Comparison of ENCODE assay signal across 8 mouse cellular contexts in the genomic region with DNA sequence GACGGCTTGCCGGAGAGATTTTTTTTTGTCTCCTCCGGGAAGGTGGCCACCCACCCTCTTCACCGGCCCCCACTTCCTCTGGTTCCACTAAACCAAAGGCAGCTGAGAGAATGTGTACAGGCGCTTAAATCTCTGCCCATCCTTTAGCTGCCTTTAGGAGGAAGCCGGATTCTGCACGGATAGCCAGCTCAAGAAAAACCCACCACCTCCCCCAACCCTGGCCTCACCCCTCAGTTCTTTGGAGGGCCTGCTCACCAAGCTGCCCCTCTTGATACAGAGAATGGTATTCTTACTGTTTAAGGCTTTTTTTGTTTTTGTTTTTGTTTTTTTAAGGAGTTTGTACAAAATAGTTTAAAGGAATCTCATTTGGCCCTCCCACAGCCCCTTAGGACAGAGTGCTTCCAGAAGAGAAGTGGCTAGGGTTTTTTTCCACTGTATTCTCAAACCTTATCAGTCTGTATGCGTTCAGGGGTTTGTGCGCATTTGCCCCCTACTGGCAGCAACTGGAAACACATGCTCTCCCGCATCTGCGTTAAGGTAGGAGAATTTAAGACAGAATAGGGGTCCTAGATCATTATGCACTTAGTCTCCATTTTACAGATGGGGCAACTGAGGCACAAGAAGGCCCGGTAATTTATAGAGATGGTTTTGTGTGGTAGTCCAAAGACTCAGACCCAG. TPM values are rescaled to one million over a fixed set of nuclear protein-coding genes. Genes with fewer than 3 reads are reported as not detected.
DNase-seq lines count a peak whose midpoint lies in the region; ATAC-seq and TF ChIP-seq lines count a peak whose summit lies in the region.

No protein-coding gene starts in this region.

- H3K36me3 ChIP-seq in embryonic facial prominence, embryonic 14.5 days (ENCODE audit: control insufficient read depth, insufficient read depth, low read length): no peaks in the 10 kb centered on the region
- no peaks in the 10 kb centered on the region for H3K36me3 ChIP-seq in heart, embryonic 16.5 days (ENCODE audit: control insufficient read depth, insufficient read depth)
- H3K36me3 ChIP-seq in lung, postnatal 0 days (ENCODE audit: insufficient read depth, low read length): no peaks in the 10 kb centered on the region

- H3K9me3 ChIP-seq in embryonic facial prominence, embryonic 14.5 days (ENCODE audit: control insufficient read depth, low read length): no peaks in the 10 kb centered on the region
- H3K9me3 ChIP-seq in heart, embryonic 16.5 days (replicated peaks; ENCODE audit: control insufficient read depth, low read length): no peaks in the 10 kb centered on the region
- no peaks in the 10 kb centered on the region for H3K9me3 ChIP-seq in lung, postnatal 0 days (ENCODE audit: low read length)

- TF ChIP-seq CTCF in bone marrow, adult 2 months (IDR thresholded peaks at IDR 0.05; ENCODE audit: control insufficient read depth, insufficient read depth, low read length): peak; percentile 75
- peak; percentile 92 for TF ChIP-seq CTCF in lung, postnatal 0 days (IDR thresholded peaks at IDR 0.05)

- H3K9ac ChIP-seq in embryonic facial prominence, embryonic 14.5 days (ENCODE audit: low read depth, low read length): peak overlapping the region; percentile 22; the same call in 1 of the 2 replicates
- H3K9ac ChIP-seq in heart, embryonic 16.5 days (ENCODE audit: low read length): no peak overlapping the region
- H3K9ac ChIP-seq in lung, postnatal 0 days (replicated peaks; ENCODE audit: low read depth): peak overlapping the region; percentile 34

- no peak for TF ChIP-seq POLR2A in bone marrow, adult 2 months (IDR thresholded peaks at IDR 0.05; ENCODE audit: borderline replicate concordance, control insufficient read depth, low read depth, low read length)

- ATAC-seq in embryonic facial prominence, embryonic 14.5 days (ENCODE audit: low read depth): peak; percentile 55; the same call in 1 of the 2 replicates
- ATAC-seq in heart, embryonic 16.5 days (replicated peaks; ENCODE audit: extremely low read depth, insufficient read depth, low FRiP score): no peak; the same call in 1 of the 2 replicates
- peak; percentile 72 for ATAC-seq in lung, postnatal 0 days

- no peaks in the 10 kb centered on the region for H3K4me1 ChIP-seq in bone marrow, adult 2 months (ENCODE audit: control insufficient read depth, insufficient read depth, low read length)
- H3K4me1 ChIP-seq in embryonic facial prominence, embryonic 14.5 days (ENCODE audit: control insufficient read depth, insufficient read depth, low read length): no peaks in the 10 kb centered on the region; the same call in 1 of the 2 replicates
- H3K4me1 ChIP-seq in heart, embryonic 16.5 days (ENCODE audit: control insufficient read depth, insufficient read depth, low read length): no peaks in the 10 kb centered on the region
- no peaks in the 10 kb centered on the region for H3K4me1 ChIP-seq in lung, postnatal 0 days (ENCODE audit: insufficient read depth, low read depth, low read length)

- peak; percentile 67 for DNase-seq in ES-CJ7 (ENCODE audit: low read depth, low spot score)
- DNase-seq in embryonic facial prominence, embryonic 14.5 days (ENCODE audit: low spot score): peak; percentile 59
- peak; percentile 7 for DNase-seq in large intestine, adult 2 months (ENCODE audit: low read depth, low spot score)
- peak; percentile 88 for DNase-seq in lung, postnatal 0 days (ENCODE audit: low spot score)
- DNase-seq in retina, embryonic 14.5 days (ENCODE audit: low spot score): peak; percentile 82
- peak; percentile 50 to 57 for DNase-seq in urinary bladder, postnatal 36 days (ENCODE audit: low spot score in 2 of 2)

- 15% methylated on average over 12 of the region's 12 CpGs for WGBS in bone marrow, adult 2 months
- WGBS in embryonic facial prominence, embryonic 14.5 days: 28% methylated on average over 12 of the region's 12 CpGs
- 16% methylated on average over 12 of the region's 12 CpGs for WGBS in heart, embryonic 16.5 days
- 29% methylated on average over 12 of the region's 12 CpGs for WGBS in large intestine, adult 2 months
- WGBS in lung, postnatal 0 days: 11% methylated on average over 12 of the region's 12 CpGs

- H3K4me2 ChIP-seq in embryonic facial prominence, embryonic 14.5 days (ENCODE audit: low read depth, low read length): peak overlapping the region; percentile 27
- H3K4me2 ChIP-seq in heart, embryonic 16.5 days (ENCODE audit: low read depth, low read length): 0 out of 2 replicates have a peak overlapping the region, but pooled peaks have one; percentile 7
- peak overlapping the region; percentile 46 for H3K4me2 ChIP-seq in lung, postnatal 0 days (replicated peaks; ENCODE audit: low read depth, low read length)

- H3K27me3 ChIP-seq in embryonic facial prominence, embryonic 14.5 days (replicated peaks; ENCODE audit: control insufficient read depth, insufficient read depth, low read length): no peaks in the 10 kb centered on the region
- H3K27me3 ChIP-seq in heart, embryonic 16.5 days (ENCODE audit: control insufficient read depth, insufficient read depth, low read length): no peaks in the 10 kb centered on the region
- H3K27me3 ChIP-seq in lung, postnatal 0 days (replicated peaks; ENCODE audit: insufficient read depth, low read length): no peaks in the 10 kb centered on the region

- no peak overlapping the region for H3K4me3 ChIP-seq in bone marrow, adult 2 months (replicated peaks; ENCODE audit: control insufficient read depth, low read depth, low read length)
- H3K4me3 ChIP-seq in embryonic facial prominence, embryonic 14.5 days (ENCODE audit: low read depth, low read length): peak overlapping the region; percentile 14; the same call in 1 of the 2 replicates
- H3K4me3 ChIP-seq in heart, embryonic 16.5 days (ENCODE audit: low read length): no peak overlapping the region; the same call in 1 of the 2 replicates
- peak overlapping the region; percentile 25 for H3K4me3 ChIP-seq in lung, postnatal 0 days (ENCODE audit: low read depth, low read length)

- no peak for TF ChIP-seq EP300 in lung, postnatal 0 days (IDR thresholded peaks at IDR 0.05)

- no peak overlapping the region for H3K27ac ChIP-seq in bone marrow, adult 2 months (ENCODE audit: control insufficient read depth, insufficient read depth, low read depth, low read length, poor library complexity)
- H3K27ac ChIP-seq in embryonic facial prominence, embryonic 14.5 days (replicated peaks; ENCODE audit: low read depth, low read length): peak overlapping the region; percentile 18; the same call in 1 of the 2 replicates
- no peak overlapping the region for H3K27ac ChIP-seq in heart, embryonic 16.5 days (ENCODE audit: low read length)
- H3K27ac ChIP-seq in lung, postnatal 0 days (ENCODE audit: low read length): peak overlapping the region; percentile 84

RNA-seq across cellular contexts. Expression of a gene that starts 13.0 kb away (rescaled TPM):
- polyA plus RNA-seq in bone marrow, adult 2 months (2011; ENCODE audit: insufficient read depth, insufficient read length, low replicate concordance, missing spikeins): not detected in 2 replicates
- 2.0 and 2.6 TPM in 2 replicates for polyA plus RNA-seq in embryonic facial prominence, embryonic 14.5 days (2014; fragmentation: Nextera tagmentation; extraction: Ambion mirVana)
- polyA plus RNA-seq in heart, embryonic 16.5 days (2015; fragmentation: Nextera tagmentation; extraction: Ambion mirVana): 0.12 and 0.87 TPM in 2 replicates
- polyA plus RNA-seq in large intestine, adult 2 months (2012; rRNA removed): 0.09 TPM in 1 of 2 replicates, not detected in the other
- polyA plus RNA-seq in lung, postnatal 0 days (2015; fragmentation: Nextera tagmentation; extraction: Ambion mirVana): 9.9 and 14.5 TPM in 2 replicates

Comparison
In these comparisons a context has a peak if more than half of its experiments do, and no peak if none do; other contexts are left out.
1. DNase-seq: peak in every context shown above with its lines; median percentile 88 in lung, postnatal 0 days; 82 in retina, embryonic 14.5 days; 67 in ES-CJ7; 59 in embryonic facial prominence, embryonic 14.5 days; 54 in urinary bladder, postnatal 36 days; 7 in large intestine, adult 2 months.
2. H3K27ac ChIP-seq: peak in embryonic facial prominence, embryonic 14.5 days (single experiment) and lung, postnatal 0 days (single experiment); none in bone marrow, adult 2 months (single experiment) and heart, embryonic 16.5 days (single experiment).
3. H3K4me3 ChIP-seq: peak in embryonic facial prominence, embryonic 14.5 days (single experiment) and lung, postnatal 0 days (single experiment); none in bone marrow, adult 2 months (single experiment) and heart, embryonic 16.5 days (single experiment).
4. Peak in every context shown above with its lines, with median percentiles within 50 percentile points of each other: H3K4me2 ChIP-seq.